Mouse (Mus musculus): Measurements from ENCODE around the gene Hist1h2bj.

The Hist1h2bj gene

GRCm38 (mm10) chr13:22042568-22043502, at the start of gene Hist1h2bj, which contains the start of gene Hist1h2ag:
Hist1h2bj (plus strand) TSS chr13:22043214.
Hist1h2ag (minus strand) TSS chr13:22042944.
- DNase-seq (ENCODE audit: low spot score) = peak; percentile 100

- peak; percentile 64 for DNase-seq (ENCODE audit: low spot score)
Measured at GRCm38 (mm10) chr13:21993957-21994738, 48.9 kb upstream of the Hist1h2bj start.

GRCm38 (mm10) chr13:21994896-21995295, 48.1 kb upstream of the Hist1h2bj start:
- DNase-seq (ENCODE audit: low spot score) = no peak

GRCm38 (mm10) chr13:21995331-21995914, 47.6 kb upstream of the Hist1h2bj start:
- DNase-seq (ENCODE audit: low spot score) = peak; percentile 33

GRCm38 (mm10) chr13:21996101-21996839, 46.7 kb upstream of the Hist1h2bj start:
- DNase-seq (ENCODE audit: low spot score) = peak; percentile 59

GRCm38 (mm10) chr13:21996840-21997185, 46.2 kb upstream of the Hist1h2bj start:
- no peak for DNase-seq (ENCODE audit: low spot score)

- no peak for DNase-seq (ENCODE audit: low spot score)
Measured at GRCm38 (mm10) chr13:21997201-21997820, 45.7 kb upstream of the Hist1h2bj start.

- DNase-seq (ENCODE audit: low spot score) = no peak
Measured at GRCm38 (mm10) chr13:21997821-21998220, 45.2 kb upstream of the Hist1h2bj start.

GRCm38 (mm10) chr13:21998412-21998811, 44.6 kb upstream of the Hist1h2bj start:
- DNase-seq (ENCODE audit: low spot score) = no peak

GRCm38 (mm10) chr13:21999147-21999546, 43.9 kb upstream of the Hist1h2bj start:
- no peak for DNase-seq (ENCODE audit: low spot score)

- no peak for DNase-seq (ENCODE audit: low spot score)
Measured at GRCm38 (mm10) chr13:22001346-22001745, 41.7 kb upstream of the Hist1h2bj start.

- no peak for DNase-seq (ENCODE audit: low spot score)
Measured at GRCm38 (mm10) chr13:22001823-22002222, 41.2 kb upstream of the Hist1h2bj start.

- DNase-seq (ENCODE audit: low spot score) = no peak
Measured at GRCm38 (mm10) chr13:22005605-22006333, 37.2 kb upstream of the Hist1h2bj start.

GRCm38 (mm10) chr13:22006334-22007120, 36.5 kb upstream of the Hist1h2bj start:
- no peak for DNase-seq (ENCODE audit: low spot score)

- no peak for DNase-seq (ENCODE audit: low spot score)
Measured at GRCm38 (mm10) chr13:22007121-22007510, 35.9 kb upstream of the Hist1h2bj start.

GRCm38 (mm10) chr13:22007872-22008271, 35.1 kb upstream of the Hist1h2bj start:
- DNase-seq (ENCODE audit: low spot score) = no peak

GRCm38 (mm10) chr13:22008707-22009106, 34.3 kb upstream of the Hist1h2bj start:
- no peak for DNase-seq (ENCODE audit: low spot score)

- no peak for DNase-seq (ENCODE audit: low spot score)
Measured at GRCm38 (mm10) chr13:22009642-22010041, 33.4 kb upstream of the Hist1h2bj start, which contains the start of gene Prss16. Prss16 (minus strand) TSS chr13:22009742.

GRCm38 (mm10) chr13:22013716-22014115, 29.3 kb upstream of the Hist1h2bj start:
- no peak for DNase-seq (ENCODE audit: low spot score)

- no peak for DNase-seq (ENCODE audit: low spot score)
Measured at GRCm38 (mm10) chr13:22014411-22014845, 28.6 kb upstream of the Hist1h2bj start.
